Mouse (Mus musculus) bone marrow macrophage, adult 2 months (primary cell): Measurements from ENCODE around the gene Ankrd37. TPM values are rescaled to one million over a fixed set of nuclear protein-coding genes. Genes with fewer than 3 reads are reported as not detected.

ENCODE experiments used
- H3K27ac ChIP-seq: 2 replicates; pipeline ENCODE4 v1.5.1; 2012; ENCODE audit warnings: low read depth, low read length; ENCODE audit not compliant: insufficient read depth
- H3K4me1 ChIP-seq: 2 replicates; pipeline ENCODE4 v1.6.1; 2012; ENCODE audit warnings: low read length; ENCODE audit not compliant: control insufficient read depth, insufficient read depth
- H3K4me3 ChIP-seq: 2 replicates; pipeline ENCODE4 v1.5.1; 2012; ENCODE audit warnings: mild to moderate bottlenecking, low read length, moderate library complexity; ENCODE audit not compliant: insufficient read depth
- CTCF ChIP-seq: IDR thresholded peaks from 2 replicates; pipeline ENCODE4 v1.5.1; 2012; ENCODE audit warnings: low read depth, mild to moderate bottlenecking, low read length, moderate library complexity
- POLR2A ChIP-seq: IDR thresholded peaks from 2 replicates; pipeline ENCODE4 v1.6.1; 2012; ENCODE audit warnings: mild to moderate bottlenecking, low read depth, low read length, borderline replicate concordance
- polyA plus RNA-seq: library from polyadenylated mRNA; stranded (reverse); fragments of >200 nt; gene quantifications from 2 replicates; pipeline ENCODE4 v1.2.4, GENCODE M21; 2012; ENCODE audit not compliant: missing spikeins, insufficient read depth, insufficient read length

Ankrd37 gene
- polyA plus RNA-seq, 1 experiment: 4.8 TPM

DNA sequence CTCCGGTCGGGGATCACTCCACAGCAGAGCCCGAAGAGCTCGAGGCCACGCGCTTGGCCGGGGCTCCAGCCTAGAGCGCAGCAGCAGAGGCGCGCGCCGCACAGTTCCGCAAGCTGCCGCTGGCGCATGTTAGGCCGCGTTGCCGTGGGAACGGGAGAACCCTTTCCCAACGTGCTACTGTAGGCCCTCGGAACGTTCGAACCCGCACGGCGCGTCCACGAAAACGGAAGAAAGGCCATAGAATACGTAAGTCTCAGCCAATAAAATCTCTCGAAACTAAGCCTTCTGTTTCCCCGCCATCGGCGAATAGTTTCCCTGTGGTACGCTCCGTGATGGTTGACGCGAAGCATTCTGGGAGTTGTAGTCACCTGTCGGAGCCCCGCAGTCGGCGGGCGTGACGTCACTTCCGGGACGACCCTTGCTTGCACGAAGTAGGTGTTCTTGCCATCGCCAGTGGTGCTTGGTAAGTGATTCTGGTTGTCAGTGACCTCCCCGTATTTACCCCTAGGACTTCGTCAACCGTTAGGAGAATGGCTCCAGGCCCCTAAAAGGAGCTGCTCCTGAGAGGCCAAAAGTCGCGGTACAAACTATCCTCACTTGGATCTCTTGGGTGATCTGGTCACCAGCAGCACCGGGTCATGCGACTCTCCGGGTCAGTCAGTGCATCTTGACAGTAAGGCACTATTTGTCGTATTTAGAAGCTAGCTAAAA lies 30.2 kb downstream of the Ankrd37 start, which contains the start of the genes 1700029J07Rik and Ufsp2:
Gene 1700029J07Rik, minus strand, starts transcription at position 127 of the 711 bp plus-strand sequence.
Gene Ufsp2, plus strand, starts transcription at position 403 of the 711 bp plus-strand sequence.
- Histone ChIP-seq H3K4me3 (peak within 1 kb of the TSS; percentile 79), H3K4me1 (peaks cover 8% of the 10 kb centered on the region), H3K27ac (peak within 1 kb of the TSS; percentile 80)
- TF ChIP-seq POLR2A (0 out of 2 replicates have a peak, but pooled peaks have one; percentile 43), CTCF (no peak)

DNA sequence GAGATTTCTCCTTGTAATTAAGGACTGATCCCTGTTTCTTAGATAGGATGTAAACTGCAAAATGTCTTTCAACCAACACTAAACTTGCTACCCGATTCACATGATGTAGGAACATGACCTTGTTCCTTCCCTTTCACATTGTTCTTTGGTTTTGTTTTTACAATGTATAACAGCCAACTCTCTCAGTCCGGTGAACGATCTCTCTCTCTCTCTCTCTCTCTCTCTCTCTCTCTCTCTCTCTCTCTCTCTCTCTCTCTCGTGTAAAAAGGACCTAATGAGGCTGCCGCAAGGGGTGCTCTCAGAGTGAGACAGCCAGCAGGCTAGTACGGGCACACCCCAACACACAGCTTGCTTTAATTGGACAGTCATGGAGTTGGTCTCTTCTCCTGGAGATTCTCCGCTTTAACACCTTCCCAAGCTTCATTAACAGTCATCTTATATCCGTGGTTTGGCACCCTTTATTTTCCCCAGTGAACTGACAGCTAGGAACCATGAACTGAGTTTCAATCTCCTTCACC lies 31.5 kb downstream of the Ankrd37 start:
- Histone ChIP-seq H3K4me1 (peaks cover 8% of the 10 kb centered on the region), H3K27ac (no peak overlapping the region), H3K4me3 (no peak overlapping the region)
- TF ChIP-seq POLR2A (no peak), CTCF (no peak)

DNA sequence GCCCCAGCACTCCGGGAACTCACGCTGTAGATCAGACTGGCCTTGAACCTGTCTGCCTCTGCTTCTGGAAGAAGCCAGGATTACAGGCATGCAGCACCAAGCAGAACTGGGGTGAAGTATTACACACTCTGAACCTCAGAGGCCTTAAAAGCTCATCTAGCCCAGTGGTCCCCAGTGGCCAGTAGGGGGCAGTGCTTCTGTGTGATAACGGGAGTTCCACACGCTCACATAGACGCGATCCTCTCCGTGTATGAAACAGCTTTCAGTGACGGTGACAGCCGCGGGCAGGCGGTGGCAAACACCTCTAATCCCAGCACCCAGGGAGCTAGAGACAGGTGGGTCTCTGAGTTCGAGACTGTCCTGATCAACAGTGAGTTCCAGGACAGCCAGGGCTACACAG lies 34.6 kb downstream of the Ankrd37 start:
- Histone ChIP-seq H3K27ac (no peak overlapping the region), H3K4me3 (no peak overlapping the region), H3K4me1 (peaks cover 4% of the 10 kb centered on the region)
- TF ChIP-seq CTCF (no peak), POLR2A (no peak)

DNA sequence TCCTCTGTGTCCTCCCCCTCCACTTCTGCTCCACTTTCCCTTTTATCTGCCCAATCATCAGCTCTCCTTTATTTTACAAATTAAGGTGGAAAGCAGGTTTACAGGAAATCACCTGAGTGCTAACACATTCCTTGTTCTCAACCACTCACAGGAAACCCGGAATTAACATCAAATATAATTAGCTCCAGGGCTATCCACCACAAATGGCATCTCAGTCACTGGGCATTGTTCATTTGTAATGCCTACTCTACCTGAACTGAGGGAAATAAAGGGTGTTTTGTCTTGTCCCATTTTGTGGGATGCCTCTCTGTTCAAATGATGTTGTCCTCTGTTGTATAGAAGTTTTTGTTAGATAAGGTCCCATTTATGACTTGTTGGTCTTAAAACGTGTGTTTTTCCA lies 54.9 kb downstream of the Ankrd37 start:
- peaks cover 4% of the 10 kb centered on the region; the same call in 1 of the 2 replicates for H3K4me1 ChIP-seq
- no peak for TF ChIP-seq CTCF
- no peak for TF ChIP-seq POLR2A
- no peak overlapping the region for H3K4me3 ChIP-seq
- no peak overlapping the region for H3K27ac ChIP-seq

Other genes with a start within 250 kb of the Ankrd37 start
- gene Pdlim3, start 120.2 kb downstream of the Ankrd37 start, polyA plus RNA-seq: not detected in 2 replicates
- gene Ccdc110, start 71.1 kb downstream of the Ankrd37 start, polyA plus RNA-seq: not detected in 2 replicates
- 0.40 and 0.59 TPM in 2 replicates for gene 1700029J07Rik, start 30.5 kb downstream of the Ankrd37 start, polyA plus RNA-seq
- gene Ufsp2, start 30.2 kb downstream of the Ankrd37 start, polyA plus RNA-seq: 65.6 and 68.4 TPM in 2 replicates
- gene Lrp2bp, start 6.4 kb downstream of the Ankrd37 start, polyA plus RNA-seq: not detected in 2 replicates
- gene Cfap97, start 146.1 kb upstream of the Ankrd37 start, polyA plus RNA-seq: 9.4 and 14.1 TPM in 2 replicates
- 10.8 and 12.3 TPM in 2 replicates for gene Snx25, start 146.5 kb upstream of the Ankrd37 start, polyA plus RNA-seq
- 105 and 111 TPM in 2 replicates for gene Slc25a4, start 205.6 kb upstream of the Ankrd37 start, polyA plus RNA-seq